Mouse (Mus musculus) E14TG2a.4 (cell line): ENCODE data around the gene Dis3l.
"Not testable (repeated sequence)": the region's sequence is repeated elsewhere in the genome, so short reads cannot be mapped to it uniquely, and the experiment has no call there.

Experiments
- H3K27me3 ChIP-seq: 2 replicates; pipeline ENCODE4 v1.6.1; 2014; ENCODE audit warnings: low read length, control low read depth; ENCODE audit not compliant: insufficient read depth
- H3K36me3 ChIP-seq: 2 replicates; pipeline ENCODE4 v1.6.1; 2014; ENCODE audit warnings: low read length, control low read depth; ENCODE audit not compliant: insufficient read depth
- H3K4me1 ChIP-seq: replicated peaks from 2 replicates; pipeline ENCODE4 v1.6.1; 2014; ENCODE audit warnings: low read depth, low read length, control low read depth
- H3K4me3 ChIP-seq: replicated peaks from 2 replicates; pipeline ENCODE4 v1.5.1; 2014; ENCODE audit warnings: mild to moderate bottlenecking, low read length
- H3K9me3 ChIP-seq: 2 replicates; pipeline ENCODE4 v1.6.1; 2014; ENCODE audit warnings: low read length, control low read depth
- CTCF ChIP-seq: conservative IDR thresholded peaks from 2 replicates; pipeline ENCODE4 v1.5.1; 2014; ENCODE audit warnings: low read length
- NANOG ChIP-seq: IDR thresholded peaks from 2 replicates; pipeline ENCODE4 v1.6.1; 2014; ENCODE audit warnings: borderline replicate concordance, low read length, mixed read lengths
- POU5F1 ChIP-seq: IDR thresholded peaks from 2 replicates; pipeline ENCODE4 v1.6.1; 2014; ENCODE audit warnings: low read length, borderline replicate concordance

The Dis3l gene

GRCm38 (mm10) chr9:64274291-64274690 is 66.8 kb downstream of the Dis3l start:
- peaks cover 30% of the 10 kb centered on the region for H3K4me1 ChIP-seq
- no peaks in the 10 kb centered on the region for H3K9me3 ChIP-seq
- TF ChIP-seq NANOG: no peak
- no peak for TF ChIP-seq CTCF
- no peak for TF ChIP-seq POU5F1
- no peaks in the 10 kb centered on the region for H3K27me3 ChIP-seq
- no peak overlapping the region for H3K4me3 ChIP-seq
- no peaks in the 10 kb centered on the region for H3K36me3 ChIP-seq

- no peaks in the 10 kb centered on the region for H3K36me3 ChIP-seq
- no peaks in the 10 kb centered on the region for H3K27me3 ChIP-seq
- no peak overlapping the region for H3K4me3 ChIP-seq
- peaks cover 32% of the 10 kb centered on the region for H3K4me1 ChIP-seq
- H3K9me3 ChIP-seq: no peaks in the 10 kb centered on the region
- TF ChIP-seq NANOG (no peak), CTCF (no peak), POU5F1 (no peak)
These were observed 67.3 kb downstream of the Dis3l start for GRCm38 (mm10) chr9:64273757-64274156.

- H3K36me3 ChIP-seq: no peaks in the 10 kb centered on the region
- TF ChIP-seq POU5F1 (no peak), CTCF (peak; percentile 39), NANOG (no peak)
- H3K9me3 ChIP-seq: no peaks in the 10 kb centered on the region
- H3K27me3 ChIP-seq: no peaks in the 10 kb centered on the region
- H3K4me3 ChIP-seq: peak overlapping the region; percentile 62
- peaks cover 44% of the 10 kb centered on the region for H3K4me1 ChIP-seq
These were observed 68.5 kb downstream of the Dis3l start for GRCm38 (mm10) chr9:64272611-64273010.

GRCm38 (mm10) chr9:64271249-64271648 is 69.8 kb downstream of the Dis3l start:
- no peaks in the 10 kb centered on the region for H3K9me3 ChIP-seq
- no peak overlapping the region for H3K4me3 ChIP-seq
- H3K36me3 ChIP-seq: no peaks in the 10 kb centered on the region
- H3K27me3 ChIP-seq: no peaks in the 10 kb centered on the region
- H3K4me1 ChIP-seq: peaks cover 54% of the 10 kb centered on the region
- no peak for TF ChIP-seq POU5F1
- TF ChIP-seq NANOG: no peak
- no peak for TF ChIP-seq CTCF

- H3K36me3 ChIP-seq, H3K27me3 ChIP-seq, H3K9me3 ChIP-seq: not testable (repeated sequence)
- 0 out of 2 replicates have a peak overlapping the region, but pooled peaks have one; percentile 62 for H3K4me3 ChIP-seq
- peaks cover 51% of the 10 kb centered on the region for H3K4me1 ChIP-seq
These were observed 72.3 kb downstream of the Dis3l start for GRCm38 (mm10) chr9:64268836-64269235.

- Histone ChIP-seq H3K4me3 (peak overlapping the region; percentile 62), H3K9me3 (no peaks in the 10 kb centered on the region), H3K36me3 (no peaks in the 10 kb centered on the region), H3K27me3 (no peaks in the 10 kb centered on the region), H3K4me1 (peaks cover 51% of the 10 kb centered on the region)
- TF ChIP-seq POU5F1 (no peak), NANOG (no peak), CTCF (no peak)
These were observed 72.9 kb downstream of the Dis3l start for GRCm38 (mm10) chr9:64268196-64268595.

DNA sequence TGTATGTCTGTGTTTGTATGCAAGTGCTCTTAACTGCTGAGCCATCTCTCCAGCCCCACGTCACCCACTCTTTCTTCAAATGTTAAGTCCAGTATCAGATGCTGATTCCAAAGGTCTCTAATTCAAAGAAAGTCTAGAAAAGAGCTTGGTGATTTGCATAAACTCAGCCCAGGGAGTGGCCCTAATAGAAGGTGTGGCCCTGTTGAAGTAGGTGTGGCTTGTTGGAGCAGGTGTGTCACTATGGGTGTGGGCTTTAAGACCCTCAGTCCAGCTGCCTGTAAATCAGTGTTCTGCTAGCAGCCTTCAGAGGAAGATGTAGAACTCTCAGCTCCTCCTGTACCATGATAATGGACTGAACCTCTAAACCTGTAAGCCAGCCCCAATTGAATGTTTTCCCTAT is 73.9 kb downstream of the Dis3l start:
- Histone ChIP-seq H3K27me3 (no peaks in the 10 kb centered on the region), H3K4me3 (peak overlapping the region; percentile 62; the same call in 1 of the 2 replicates), H3K4me1 (peaks cover 47% of the 10 kb centered on the region), H3K36me3 (no peaks in the 10 kb centered on the region), H3K9me3 (no peaks in the 10 kb centered on the region)
- no peak for TF ChIP-seq POU5F1
- TF ChIP-seq CTCF: no peak
- no peak for TF ChIP-seq NANOG

DNA sequence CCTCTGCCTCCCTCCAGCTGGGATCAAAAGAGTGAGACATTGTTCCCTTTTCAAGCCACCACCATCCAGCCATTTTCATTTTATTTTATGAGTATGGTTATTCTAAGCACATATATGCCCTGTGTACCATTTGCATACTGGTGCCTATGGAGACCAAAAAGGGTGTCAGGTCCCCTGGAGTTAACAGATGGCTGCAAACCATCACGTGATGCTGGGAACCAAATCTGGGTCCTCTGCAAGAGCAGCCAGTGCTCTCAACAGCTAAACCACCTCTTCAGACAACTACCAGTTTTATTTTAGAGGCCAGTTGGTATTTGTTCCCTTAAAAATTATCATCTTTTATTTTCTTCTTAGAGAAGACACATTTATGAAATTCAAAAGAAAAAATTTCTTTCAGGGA is 76.3 kb downstream of the Dis3l start:
- Histone ChIP-seq H3K36me3 (no peaks in the 10 kb centered on the region), H3K4me1 (peaks cover 28% of the 10 kb centered on the region), H3K4me3 (no peak overlapping the region), H3K27me3 (no peaks in the 10 kb centered on the region), H3K9me3 (no peaks in the 10 kb centered on the region)
- TF ChIP-seq CTCF (no peak), NANOG (no peak), POU5F1 (no peak)

GRCm38 (mm10) chr9:64261023-64261422 is 80.1 kb downstream of the Dis3l start:
- Histone ChIP-seq H3K27me3 (no peaks in the 10 kb centered on the region), H3K36me3 (no peaks in the 10 kb centered on the region), H3K4me3 (no peak overlapping the region), H3K9me3 (no peaks in the 10 kb centered on the region), H3K4me1 (peaks cover 18% of the 10 kb centered on the region)
- TF ChIP-seq CTCF: no peak
- no peak for TF ChIP-seq POU5F1
- no peak for TF ChIP-seq NANOG

DNA sequence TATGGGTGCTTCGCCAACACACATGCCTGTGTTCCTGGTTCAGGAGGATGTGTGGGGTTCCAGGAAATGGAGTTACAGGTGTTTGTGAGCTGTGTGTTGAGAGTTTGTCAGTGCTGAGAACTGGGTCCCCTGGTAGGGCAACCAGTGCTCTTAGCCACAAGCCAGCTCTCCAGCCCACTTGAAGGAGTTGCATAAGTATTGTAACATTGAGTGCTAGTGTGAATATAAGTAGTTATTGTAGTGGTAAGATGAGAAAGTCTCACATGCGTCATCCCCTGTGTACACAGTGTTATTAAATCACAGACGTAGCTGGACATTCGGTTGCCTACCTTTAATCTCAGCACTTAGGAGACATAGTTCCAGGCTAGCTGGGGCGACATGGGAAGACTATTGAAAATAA is 81.2 kb downstream of the Dis3l start:
- H3K27me3 ChIP-seq: no peaks in the 10 kb centered on the region
- H3K4me1 ChIP-seq: peaks cover 18% of the 10 kb centered on the region
- no peak overlapping the region for H3K4me3 ChIP-seq
- TF ChIP-seq NANOG (no peak), POU5F1 (no peak), CTCF (no peak)
- no peaks in the 10 kb centered on the region for H3K9me3 ChIP-seq
- H3K36me3 ChIP-seq: no peaks in the 10 kb centered on the region
